Mouse (Mus musculus): ENCODE measurements around the gene Ms4a12. TPM values are rescaled to one million over a fixed set of nuclear protein-coding genes. Genes with fewer than 3 reads are reported as not detected.

Gene Ms4a12
- polyA plus RNA-seq (2012; fragmentation: generic; extraction: Trizol), result not detected

GRCm38 (mm10) chr19:11232348-11232747 is at the start of gene Ms4a12:
Gene Ms4a12, minus strand, starts transcription at chr19:11232448.
- Histone ChIP-seq H3K79me2 (ENCODE audit: control insufficient read depth, insufficient read depth) (no peaks in the 10 kb centered on the region), H3ac (ENCODE audit: control insufficient read depth, insufficient read length) (no peak within 1 kb of the TSS), H3K4me3 (no peak within 1 kb of the TSS), H3K36me3 (ENCODE audit: control insufficient read depth, insufficient read depth) (no peaks in the 10 kb centered on the region), H3K27me3 (ENCODE audit: control insufficient read depth, insufficient read depth, insufficient read length) (no peaks in the 10 kb centered on the region), H3K4me2 (ENCODE audit: low read depth) (no peak within 1 kb of the TSS)
- TF ChIP-seq POLR2A (IDR thresholded peaks at IDR 0.05; ENCODE audit: insufficient read length, low read depth) (no peak), POLR2AphosphoS2 (IDR thresholded peaks at IDR 0.05; ENCODE audit: insufficient read length, low read depth) (no peak), CEBPB (IDR thresholded peaks at IDR 0.05; ENCODE audit: insufficient read depth, poor library complexity, severe bottlenecking) (no peak), SRF (IDR thresholded peaks at IDR 0.05; ENCODE audit: control insufficient read depth, insufficient read length, low read depth) (no peak), USF1 (IDR thresholded peaks at IDR 0.05; ENCODE audit: low read depth) (no peak), MYOD1 (IDR thresholded peaks at IDR 0.05; ENCODE audit: control insufficient read depth in 1 of 3, insufficient read length in 2 of 3, low read depth in 2 of 3) (no peak), E2F4 (IDR thresholded peaks at IDR 0.05; ENCODE audit: insufficient read depth) (no peak), REST (IDR thresholded peaks at IDR 0.05; ENCODE audit: insufficient read depth, insufficient read length) (no peak), TCF12 (IDR thresholded peaks at IDR 0.05; ENCODE audit: insufficient read depth, poor library complexity, severe bottlenecking) (no peak), MYOG (IDR thresholded peaks at IDR 0.05; ENCODE audit: control insufficient read depth in 1 of 3, insufficient read depth in 1 of 3, insufficient read length in 2 of 3, low read depth in 2 of 3) (no peak), MAX (IDR thresholded peaks at IDR 0.05; ENCODE audit: low read depth) (no peak)

GRCm38 (mm10) chr19:11280223-11280622 is 48.0 kb upstream of the Ms4a12 start:
- Histone ChIP-seq H3ac (ENCODE audit: control insufficient read depth, insufficient read length) (no peak overlapping the region), H3K79me2 (ENCODE audit: control insufficient read depth, insufficient read depth) (no peaks in the 10 kb centered on the region), H3K36me3 (ENCODE audit: control insufficient read depth, insufficient read depth) (no peaks in the 10 kb centered on the region), H3K27me3 (ENCODE audit: control insufficient read depth, insufficient read depth, insufficient read length) (no peaks in the 10 kb centered on the region), H3K4me3 (no peak overlapping the region), H3K4me2 (ENCODE audit: low read depth) (no peak overlapping the region)
- no peak for TF ChIP-seq MYOD1 (IDR thresholded peaks at IDR 0.05; ENCODE audit: control insufficient read depth in 1 of 3, insufficient read length in 2 of 3, low read depth in 2 of 3)
- TF ChIP-seq POLR2A (IDR thresholded peaks at IDR 0.05; ENCODE audit: insufficient read length, low read depth), result no peak
- TF ChIP-seq TCF12 (IDR thresholded peaks at IDR 0.05; ENCODE audit: insufficient read depth, poor library complexity, severe bottlenecking), result no peak
- TF ChIP-seq REST (IDR thresholded peaks at IDR 0.05; ENCODE audit: insufficient read depth, insufficient read length), result no peak
- TF ChIP-seq MYOG (IDR thresholded peaks at IDR 0.05; ENCODE audit: control insufficient read depth in 1 of 3, insufficient read depth in 1 of 3, insufficient read length in 2 of 3, low read depth in 2 of 3), result no peak
- TF ChIP-seq POLR2AphosphoS2 (IDR thresholded peaks at IDR 0.05; ENCODE audit: insufficient read length, low read depth), result no peak
- no peak for TF ChIP-seq TCF3 (IDR thresholded peaks at IDR 0.05; ENCODE audit: insufficient read length, low read depth)
- TF ChIP-seq MAX (IDR thresholded peaks at IDR 0.05; ENCODE audit: low read depth), result no peak
- TF ChIP-seq E2F4 (IDR thresholded peaks at IDR 0.05; ENCODE audit: insufficient read depth), result no peak
- no peak for TF ChIP-seq CEBPB (IDR thresholded peaks at IDR 0.05; ENCODE audit: insufficient read depth, poor library complexity, severe bottlenecking)
- no peak for TF ChIP-seq SRF (IDR thresholded peaks at IDR 0.05; ENCODE audit: control insufficient read depth, insufficient read length, low read depth)
- TF ChIP-seq USF1 (IDR thresholded peaks at IDR 0.05; ENCODE audit: low read depth), result no peak

GRCm38 (mm10) chr19:11276431-11276830 is 44.2 kb upstream of the Ms4a12 start:
- Histone ChIP-seq H3K36me3 (ENCODE audit: control insufficient read depth, insufficient read depth) (no peaks in the 10 kb centered on the region), H3K79me2 (ENCODE audit: control insufficient read depth, insufficient read depth) (no peaks in the 10 kb centered on the region), H3K4me2 (ENCODE audit: low read depth) (no peak overlapping the region), H3K27me3 (ENCODE audit: control insufficient read depth, insufficient read depth, insufficient read length) (no peaks in the 10 kb centered on the region), H3ac (ENCODE audit: control insufficient read depth, insufficient read length) (no peak overlapping the region), H3K4me3 (no peak overlapping the region)
- no peak for TF ChIP-seq CEBPB (IDR thresholded peaks at IDR 0.05; ENCODE audit: insufficient read depth, poor library complexity, severe bottlenecking)
- no peak for TF ChIP-seq E2F4 (IDR thresholded peaks at IDR 0.05; ENCODE audit: insufficient read depth)
- TF ChIP-seq USF1 (IDR thresholded peaks at IDR 0.05; ENCODE audit: low read depth), result no peak
- no peak for TF ChIP-seq REST (IDR thresholded peaks at IDR 0.05; ENCODE audit: insufficient read depth, insufficient read length)
- no peak for TF ChIP-seq TCF3 (IDR thresholded peaks at IDR 0.05; ENCODE audit: insufficient read length, low read depth)
- no peak for TF ChIP-seq POLR2AphosphoS2 (IDR thresholded peaks at IDR 0.05; ENCODE audit: insufficient read length, low read depth)
- TF ChIP-seq POLR2A (IDR thresholded peaks at IDR 0.05; ENCODE audit: insufficient read length, low read depth), result no peak
- TF ChIP-seq TCF12 (IDR thresholded peaks at IDR 0.05; ENCODE audit: insufficient read depth, poor library complexity, severe bottlenecking), result no peak
- no peak for TF ChIP-seq MYOD1 (IDR thresholded peaks at IDR 0.05; ENCODE audit: control insufficient read depth in 1 of 3, insufficient read length in 2 of 3, low read depth in 2 of 3)
- no peak for TF ChIP-seq SRF (IDR thresholded peaks at IDR 0.05; ENCODE audit: control insufficient read depth, insufficient read length, low read depth)
- TF ChIP-seq MAX (IDR thresholded peaks at IDR 0.05; ENCODE audit: low read depth), result no peak
- TF ChIP-seq MYOG (IDR thresholded peaks at IDR 0.05; ENCODE audit: control insufficient read depth in 1 of 3, insufficient read depth in 1 of 3, insufficient read length in 2 of 3, low read depth in 2 of 3), result no peak

GRCm38 (mm10) chr19:11266956-11267355 is 34.7 kb upstream of the Ms4a12 start:
- TF ChIP-seq MYOD1 (IDR thresholded peaks at IDR 0.05; ENCODE audit: control insufficient read depth in 1 of 3, insufficient read length in 2 of 3, low read depth in 2 of 3) (no peak), USF1 (IDR thresholded peaks at IDR 0.05; ENCODE audit: low read depth) (no peak), SRF (IDR thresholded peaks at IDR 0.05; ENCODE audit: control insufficient read depth, insufficient read length, low read depth) (no peak), MYOG (IDR thresholded peaks at IDR 0.05; ENCODE audit: control insufficient read depth in 1 of 3, insufficient read depth in 1 of 3, insufficient read length in 2 of 3, low read depth in 2 of 3) (no peak), MAX (IDR thresholded peaks at IDR 0.05; ENCODE audit: low read depth) (no peak), E2F4 (IDR thresholded peaks at IDR 0.05; ENCODE audit: insufficient read depth) (no peak), TCF3 (IDR thresholded peaks at IDR 0.05; ENCODE audit: insufficient read length, low read depth) (no peak), TCF12 (IDR thresholded peaks at IDR 0.05; ENCODE audit: insufficient read depth, poor library complexity, severe bottlenecking) (no peak), POLR2A (IDR thresholded peaks at IDR 0.05; ENCODE audit: insufficient read length, low read depth) (no peak), POLR2AphosphoS2 (IDR thresholded peaks at IDR 0.05; ENCODE audit: insufficient read length, low read depth) (no peak), REST (IDR thresholded peaks at IDR 0.05; ENCODE audit: insufficient read depth, insufficient read length) (no peak), CEBPB (IDR thresholded peaks at IDR 0.05; ENCODE audit: insufficient read depth, poor library complexity, severe bottlenecking) (no peak)
- Histone ChIP-seq H3ac (ENCODE audit: control insufficient read depth, insufficient read length) (no peak overlapping the region), H3K79me2 (ENCODE audit: control insufficient read depth, insufficient read depth) (no peaks in the 10 kb centered on the region), H3K4me2 (ENCODE audit: low read depth) (no peak overlapping the region), H3K27me3 (ENCODE audit: control insufficient read depth, insufficient read depth, insufficient read length) (no peaks in the 10 kb centered on the region), H3K4me3 (no peak overlapping the region), H3K36me3 (ENCODE audit: control insufficient read depth, insufficient read depth) (no peaks in the 10 kb centered on the region)

Measured in myocyte (in vitro differentiated cells).